Mouse (Mus musculus) kidney, adult 18-20 months (tissue): ENCODE data around the gene Morn2.
A peak's percentile ranks its signal among the peaks of the same experiment; 100 is the strongest.

Source experiments
- DNase-seq: peaks from one replicate; pipeline ENCODE4 v3.0.0; 2021

Morn2 gene

DNA sequence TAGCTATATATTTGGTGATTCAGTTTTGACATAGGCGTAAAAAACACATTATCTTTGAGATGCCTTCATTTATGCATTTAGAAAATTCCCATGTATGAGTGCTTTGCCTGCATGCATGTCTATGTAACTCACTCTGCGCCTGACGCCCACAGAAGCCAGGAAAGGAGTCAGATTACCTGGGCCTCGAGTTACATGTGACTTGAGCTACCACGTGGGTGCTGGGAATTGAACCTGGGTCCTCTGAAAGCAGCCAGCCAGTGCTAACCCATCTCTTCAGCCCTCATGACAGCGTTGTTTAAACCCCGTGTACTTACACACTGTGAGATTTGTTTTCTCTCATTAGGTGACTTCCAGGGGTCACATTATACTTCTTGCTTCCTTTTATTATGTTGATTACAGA lies 34.5 kb downstream of the Morn2 start:
- DNase-seq = no peak

DNA sequence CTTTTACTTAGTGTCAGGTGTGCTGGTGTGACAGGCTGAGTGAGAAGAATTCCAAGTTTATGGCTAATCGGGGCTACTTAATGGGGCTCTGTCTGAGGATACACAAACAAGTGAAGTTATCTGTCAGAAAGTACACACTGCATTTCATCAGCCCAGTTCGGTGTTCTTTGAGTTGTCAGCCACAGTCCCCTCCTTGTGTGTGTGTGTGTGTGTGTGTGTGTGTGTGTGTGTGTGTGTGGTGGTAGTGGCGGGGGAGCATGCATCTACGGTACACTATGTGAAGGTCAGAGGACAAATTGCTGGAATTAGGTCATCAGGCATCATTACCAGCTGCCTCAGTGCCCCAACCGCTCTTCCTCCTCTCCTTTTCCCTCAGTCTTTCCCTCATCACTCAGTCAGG lies 35.5 kb downstream of the Morn2 start:
- DNase-seq = no peak

DNA sequence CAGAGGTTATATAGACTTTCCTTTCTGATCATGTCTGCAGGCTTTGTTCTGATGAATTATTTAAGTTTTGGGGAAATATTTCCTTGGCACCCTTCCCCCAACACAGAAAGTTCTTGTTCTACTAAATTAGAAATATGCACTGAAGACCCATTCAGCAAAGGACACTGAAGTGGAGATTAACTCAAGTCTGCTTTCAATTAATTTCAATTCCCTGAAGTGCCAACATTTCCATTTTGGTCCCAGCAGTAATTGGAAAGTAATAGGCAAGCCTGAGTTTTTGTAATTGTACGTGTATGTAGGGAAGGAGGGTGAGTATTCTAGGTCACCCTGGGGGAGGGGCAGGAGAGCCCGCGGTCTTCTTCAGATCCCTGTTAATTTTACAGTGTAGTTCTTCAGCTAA lies 36.4 kb downstream of the Morn2 start:
- no peak for DNase-seq

DNA sequence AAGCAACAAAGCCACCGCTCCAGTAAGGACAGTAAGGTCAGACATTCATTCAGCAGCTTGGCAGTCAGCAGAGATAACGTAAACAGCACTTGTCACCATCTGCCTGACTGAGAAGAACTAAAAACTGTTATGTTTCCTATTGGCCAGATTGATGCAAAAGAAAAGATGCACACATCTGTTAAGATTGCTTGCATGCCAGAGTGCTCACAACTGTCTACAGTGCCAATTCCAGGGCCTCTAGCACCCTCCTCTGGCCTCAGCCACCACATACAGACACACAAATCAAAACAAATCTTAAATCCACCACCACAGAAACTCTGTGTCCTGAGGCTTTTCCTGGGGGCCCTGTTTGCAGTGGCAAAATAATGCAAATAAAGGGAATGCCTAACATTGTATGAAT lies 42.4 kb downstream of the Morn2 start:
- DNase-seq = no peak

DNA sequence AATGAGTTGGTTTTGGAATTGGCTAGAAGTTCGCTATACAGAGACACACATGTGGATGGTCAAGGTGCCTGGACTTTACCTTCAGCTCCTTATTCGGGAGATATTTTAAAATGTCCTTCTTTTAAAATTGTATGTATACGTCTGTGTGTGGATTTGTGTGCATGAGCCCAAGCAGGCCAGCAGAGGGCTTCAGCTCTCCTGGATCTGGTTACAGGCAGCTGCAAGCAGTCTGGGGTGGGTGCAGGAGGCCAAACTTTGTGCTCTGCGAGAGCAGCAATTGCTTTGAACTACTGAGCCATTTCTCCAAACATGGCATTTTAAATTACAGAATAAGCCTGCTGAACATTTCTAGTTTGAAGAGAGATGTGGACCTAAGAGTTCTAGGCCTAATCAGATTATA lies 55.3 kb downstream of the Morn2 start:
- no peak for DNase-seq

DNA sequence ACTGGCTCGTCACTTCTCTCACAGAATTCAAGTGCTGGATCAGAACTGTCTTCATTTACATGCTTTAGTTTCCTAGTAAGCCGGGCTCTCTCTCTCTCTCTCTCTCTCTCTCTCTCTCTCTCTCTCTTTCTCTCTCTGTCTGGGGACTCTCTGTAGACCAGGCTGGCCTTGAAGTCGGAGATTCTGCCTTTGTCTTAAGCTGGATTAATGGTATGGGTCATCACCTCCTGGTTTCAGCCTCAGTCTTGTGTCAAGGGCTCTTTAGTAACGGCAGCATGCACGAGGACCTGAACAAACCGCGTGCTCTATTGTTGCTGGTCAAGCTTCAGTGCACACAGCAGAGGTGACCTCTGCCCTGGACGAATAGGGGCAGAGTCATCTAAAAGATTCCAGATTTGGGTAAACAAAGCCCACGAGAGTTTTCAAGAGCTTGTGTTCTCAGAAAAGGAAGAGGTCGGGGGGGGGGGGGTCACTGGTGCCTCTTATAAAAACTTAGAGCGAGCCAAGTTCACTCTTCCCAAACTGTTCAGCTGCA lies 56.7 kb downstream of the Morn2 start:
- peak; percentile 9 for DNase-seq
